Mouse (Mus musculus): ENCODE measurements at regions not wholly inside any gene's neighbourhood (a gene's known extent, or its start where the extent isn't known, plus 50 kb on each side); places are given as distances from the start of the nearest gene placed in this dataset.

GRCm38 (mm10) chr5:75380340-75380739 is 194.4 kb upstream of the Kit start:
- no peak for DNase-seq (ENCODE audit: low read depth)
- no peak for TF ChIP-seq CTCF (IDR thresholded peaks at IDR 0.05; ENCODE audit: borderline replicate concordance, extremely low read depth, insufficient read depth, insufficient read length)
- TF ChIP-seq POLR2A (IDR thresholded peaks at IDR 0.05; ENCODE audit: borderline replicate concordance, extremely low read depth, insufficient read depth, insufficient read length, poor library complexity, severe bottlenecking), result no peak

GRCm38 (mm10) chr5:75382138-75382537 is 192.6 kb upstream of the Kit start:
- DNase-seq (ENCODE audit: low read depth), result no peak
- no peak for TF ChIP-seq POLR2A (IDR thresholded peaks at IDR 0.05; ENCODE audit: borderline replicate concordance, extremely low read depth, insufficient read depth, insufficient read length, poor library complexity, severe bottlenecking)
- TF ChIP-seq CTCF (IDR thresholded peaks at IDR 0.05; ENCODE audit: borderline replicate concordance, extremely low read depth, insufficient read depth, insufficient read length), result no peak

- no peak for TF ChIP-seq CTCF (IDR thresholded peaks at IDR 0.05; ENCODE audit: borderline replicate concordance, extremely low read depth, insufficient read depth, insufficient read length)
- no peak for TF ChIP-seq POLR2A (IDR thresholded peaks at IDR 0.05; ENCODE audit: borderline replicate concordance, extremely low read depth, insufficient read depth, insufficient read length, poor library complexity, severe bottlenecking)
- peak; percentile 22 for DNase-seq (ENCODE audit: low read depth)
Measured at GRCm38 (mm10) chr5:75387886-75388454, 186.7 kb upstream of the Kit start.

- TF ChIP-seq POLR2A (IDR thresholded peaks at IDR 0.05; ENCODE audit: borderline replicate concordance, extremely low read depth, insufficient read depth, insufficient read length, poor library complexity, severe bottlenecking), result no peak
- no peak for TF ChIP-seq CTCF (IDR thresholded peaks at IDR 0.05; ENCODE audit: borderline replicate concordance, extremely low read depth, insufficient read depth, insufficient read length)
- DNase-seq (ENCODE audit: low read depth), result no peak
Measured at GRCm38 (mm10) chr5:75388699-75389260, 185.9 kb upstream of the Kit start.

GRCm38 (mm10) chr5:75389433-75389971 is 185.2 kb upstream of the Kit start:
- no peak for TF ChIP-seq CTCF (IDR thresholded peaks at IDR 0.05; ENCODE audit: borderline replicate concordance, extremely low read depth, insufficient read depth, insufficient read length)
- TF ChIP-seq POLR2A (IDR thresholded peaks at IDR 0.05; ENCODE audit: borderline replicate concordance, extremely low read depth, insufficient read depth, insufficient read length, poor library complexity, severe bottlenecking), result no peak
- no peak for DNase-seq (ENCODE audit: low read depth)

GRCm38 (mm10) chr5:75398820-75399219 is 175.9 kb upstream of the Kit start:
- DNase-seq (ENCODE audit: low read depth), result no peak
- TF ChIP-seq POLR2A (IDR thresholded peaks at IDR 0.05; ENCODE audit: borderline replicate concordance, extremely low read depth, insufficient read depth, insufficient read length, poor library complexity, severe bottlenecking) (no peak), CTCF (IDR thresholded peaks at IDR 0.05; ENCODE audit: borderline replicate concordance, extremely low read depth, insufficient read depth, insufficient read length) (no peak)

GRCm38 (mm10) chr5:75401734-75402133 is 173.0 kb upstream of the Kit start:
- peak; percentile 69 for DNase-seq (ENCODE audit: low read depth)
- TF ChIP-seq CTCF (IDR thresholded peaks at IDR 0.05; ENCODE audit: borderline replicate concordance, extremely low read depth, insufficient read depth, insufficient read length) (no peak), POLR2A (IDR thresholded peaks at IDR 0.05; ENCODE audit: borderline replicate concordance, extremely low read depth, insufficient read depth, insufficient read length, poor library complexity, severe bottlenecking) (no peak)

GRCm38 (mm10) chr5:75402631-75403030 is 172.1 kb upstream of the Kit start:
- DNase-seq (ENCODE audit: low read depth), result peak; percentile 47
- TF ChIP-seq POLR2A (IDR thresholded peaks at IDR 0.05; ENCODE audit: borderline replicate concordance, extremely low read depth, insufficient read depth, insufficient read length, poor library complexity, severe bottlenecking) (no peak), CTCF (IDR thresholded peaks at IDR 0.05; ENCODE audit: borderline replicate concordance, extremely low read depth, insufficient read depth, insufficient read length) (no peak)

GRCm38 (mm10) chr5:75403531-75403930 is 171.2 kb upstream of the Kit start:
- no peak for DNase-seq (ENCODE audit: low read depth)

GRCm38 (mm10) chr5:75404601-75405285 is 170.0 kb upstream of the Kit start:
- peak; percentile 35 for DNase-seq (ENCODE audit: low read depth)
- TF ChIP-seq CTCF (IDR thresholded peaks at IDR 0.05; ENCODE audit: borderline replicate concordance, extremely low read depth, insufficient read depth, insufficient read length), result no peak
- TF ChIP-seq POLR2A (IDR thresholded peaks at IDR 0.05; ENCODE audit: borderline replicate concordance, extremely low read depth, insufficient read depth, insufficient read length, poor library complexity, severe bottlenecking), result no peak

More at GRCm38 (mm10) chr5:75403531-75403930, 171.2 kb upstream of the Kit start:
- TF ChIP-seq CTCF (IDR thresholded peaks at IDR 0.05; ENCODE audit: borderline replicate concordance, extremely low read depth, insufficient read depth, insufficient read length) (no peak), POLR2A (IDR thresholded peaks at IDR 0.05; ENCODE audit: borderline replicate concordance, extremely low read depth, insufficient read depth, insufficient read length, poor library complexity, severe bottlenecking) (no peak)

GRCm38 (mm10) chr5:75405496-75405895 is 169.2 kb upstream of the Kit start:
- DNase-seq (ENCODE audit: low read depth), result peak; percentile 84
- TF ChIP-seq CTCF (IDR thresholded peaks at IDR 0.05; ENCODE audit: borderline replicate concordance, extremely low read depth, insufficient read depth, insufficient read length) (no peak), POLR2A (IDR thresholded peaks at IDR 0.05; ENCODE audit: borderline replicate concordance, extremely low read depth, insufficient read depth, insufficient read length, poor library complexity, severe bottlenecking) (no peak)

Data from brain, embryonic 14.5 days (tissue).